Mouse (Mus musculus) gastrocnemius, adult 18-20 months (tissue): ENCODE data around the gene Lrch4. TPM values are rescaled to one million over a fixed set of nuclear protein-coding genes. Genes with fewer than 3 reads are reported as not detected.

Experiments
- DNase-seq: peaks from one replicate; pipeline ENCODE4 v3.0.0; 2021; ENCODE audit warnings: low spot score
- total RNA-seq, 2 experiments: library from RNA; stranded (reverse); gene quantifications; 2 replicates each; pipeline ENCODE4 v1.2.3; 2021

Lrch4 gene
- total RNA-seq, 2 experiments from 2014 or later = 15.0 to 18.0 TPM

GRCm38 (mm10) chr5:137649669-137650571 lies 21.0 kb downstream of the Lrch4 start:
- peak; percentile 34 for DNase-seq

DNA sequence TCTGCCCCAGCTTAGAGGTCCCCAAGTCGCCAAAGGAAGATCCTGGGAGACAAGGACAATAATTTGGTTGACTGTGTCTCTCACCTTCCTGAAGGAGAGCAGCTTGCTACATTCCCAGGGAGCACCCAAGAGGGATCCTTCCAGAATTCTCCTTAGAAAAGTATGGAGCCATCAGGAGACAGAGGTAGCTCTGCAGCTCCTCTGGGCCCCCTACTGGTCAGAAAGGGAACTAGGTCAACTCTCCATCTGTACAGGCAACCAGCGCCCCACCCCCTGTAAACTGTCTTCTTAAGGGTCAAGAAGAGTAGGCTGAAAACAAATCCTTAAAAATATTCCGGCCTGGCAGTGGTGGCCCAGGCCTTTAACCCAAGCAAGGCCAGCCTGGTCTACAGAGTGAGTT lies 23.6 kb downstream of the Lrch4 start:
- peak; percentile 80 for DNase-seq

- no peak for DNase-seq
These were observed 24.4 kb downstream of the Lrch4 start for GRCm38 (mm10) chr5:137653366-137653765.

GRCm38 (mm10) chr5:137654746-137655145 lies 25.8 kb downstream of the Lrch4 start:
- no peak for DNase-seq

DNA sequence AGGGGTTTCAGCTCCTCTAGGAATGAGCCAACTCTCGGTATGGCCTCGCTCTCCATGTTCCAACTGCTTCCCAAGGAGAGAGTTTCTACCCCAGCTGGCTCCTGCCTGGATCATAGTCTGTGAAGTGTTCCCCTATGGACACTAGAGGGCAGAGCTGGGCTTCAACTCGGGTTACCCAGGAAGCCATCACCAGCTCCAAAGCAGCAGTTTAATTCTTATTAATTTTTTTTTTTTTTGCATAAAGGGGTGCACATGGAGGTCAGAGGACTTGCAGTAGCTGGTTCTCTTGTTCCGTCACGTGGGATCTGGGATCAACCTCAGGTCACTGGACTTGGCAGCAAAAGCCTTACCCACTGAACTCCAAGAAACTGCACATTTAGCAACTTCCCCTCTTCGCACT lies 28.1 kb downstream of the Lrch4 start:
- DNase-seq = peak; percentile 81

- peak; percentile 88 for DNase-seq
These were observed 31.3 kb downstream of the Lrch4 start for GRCm38 (mm10) chr5:137660064-137660688.

DNA sequence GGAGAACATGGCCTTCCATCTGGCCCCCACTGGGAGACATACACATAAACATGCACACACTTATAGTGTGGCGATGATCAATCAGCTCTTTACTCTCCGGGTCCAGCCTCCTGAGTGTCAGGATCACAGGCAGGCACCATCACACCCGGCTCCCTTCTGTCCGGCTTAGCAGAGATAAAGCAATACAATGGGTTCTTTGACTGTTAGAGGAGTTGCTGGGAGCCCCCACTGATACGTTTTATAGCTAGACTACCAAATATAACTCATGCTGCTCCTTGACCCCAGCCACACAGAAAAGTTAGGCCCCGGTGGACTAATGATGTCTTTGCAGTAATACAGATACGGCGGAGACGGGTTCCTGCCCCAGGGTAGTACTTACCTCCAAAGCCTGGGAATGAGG lies 34.1 kb downstream of the Lrch4 start:
- DNase-seq = no peak

- peak; percentile 55 for DNase-seq
These were observed 40.0 kb downstream of the Lrch4 start for GRCm38 (mm10) chr5:137668971-137669370.

DNA sequence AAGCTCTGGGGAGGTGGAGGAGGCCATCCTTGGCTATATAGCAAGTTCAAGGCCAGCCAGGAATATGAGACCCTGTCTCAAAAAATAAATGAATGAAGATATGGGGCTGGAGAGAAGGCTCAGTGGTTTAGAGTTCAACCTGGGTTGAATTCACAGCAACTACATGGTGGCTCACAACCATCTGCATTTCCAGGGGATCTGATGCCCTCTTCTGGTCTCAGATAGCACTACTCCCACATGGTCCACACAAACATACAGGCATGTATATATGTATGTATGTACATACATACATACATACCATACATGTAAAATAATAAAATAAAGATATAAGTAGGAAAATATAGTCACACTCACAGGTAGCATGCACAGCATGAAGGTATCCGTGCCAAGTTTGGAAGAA lies 41.3 kb downstream of the Lrch4 start:
- no peak for DNase-seq

GRCm38 (mm10) chr5:137671443-137672240 lies 42.7 kb downstream of the Lrch4 start:
- peak; percentile 79 for DNase-seq

DNA sequence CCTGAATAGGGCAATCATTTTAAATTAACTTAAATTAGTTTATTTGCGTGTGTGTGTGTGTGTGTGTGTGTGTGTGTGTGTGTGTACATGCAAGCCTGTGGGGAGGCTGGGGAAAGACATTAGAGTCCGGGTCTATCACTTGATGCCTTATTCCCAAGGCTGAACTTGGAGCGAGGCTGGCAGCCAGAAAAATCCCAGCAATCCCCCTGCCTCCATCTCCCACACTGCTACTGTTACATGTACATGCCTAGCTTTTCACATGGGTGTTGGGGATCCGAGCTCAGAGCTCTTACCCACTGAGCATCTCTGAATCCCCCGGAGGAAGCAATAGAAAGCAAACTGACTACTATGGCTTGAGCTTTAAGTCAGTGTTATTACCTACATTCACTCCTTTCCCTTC lies 43.4 kb downstream of the Lrch4 start:
- no peak for DNase-seq

- no peak for DNase-seq
These were observed 44.1 kb downstream of the Lrch4 start for GRCm38 (mm10) chr5:137673015-137673414.

- DNase-seq = no peak
These were observed 45.9 kb downstream of the Lrch4 start for GRCm38 (mm10) chr5:137674786-137675185.

DNA sequence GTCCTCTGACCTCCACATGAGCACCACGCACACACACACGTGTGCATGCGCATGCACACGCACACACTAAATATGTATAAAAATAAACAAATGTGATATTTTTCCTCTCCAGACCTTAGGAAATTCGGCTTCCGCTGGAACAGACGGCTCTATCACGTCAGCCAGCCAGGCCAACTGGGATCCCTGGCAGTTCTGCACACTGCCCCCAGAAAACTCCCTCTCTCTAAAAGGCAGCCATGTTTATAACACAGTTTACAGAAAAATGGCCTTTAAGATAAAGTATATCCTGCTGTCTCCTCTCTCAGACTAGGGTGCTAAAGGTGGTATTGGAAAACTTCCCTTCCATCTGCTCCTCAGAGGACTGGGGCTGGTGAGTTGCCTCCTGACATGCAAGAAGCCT lies 48.9 kb downstream of the Lrch4 start:
- no peak for DNase-seq

- no peak for DNase-seq
These were observed 49.8 kb downstream of the Lrch4 start for GRCm38 (mm10) chr5:137678736-137679135.

- DNase-seq = no peak
These were observed 50.8 kb downstream of the Lrch4 start for GRCm38 (mm10) chr5:137679726-137680125.

GRCm38 (mm10) chr5:137682526-137682925 lies 53.6 kb downstream of the Lrch4 start:
- no peak for DNase-seq

GRCm38 (mm10) chr5:137683388-137684293 lies 54.7 kb downstream of the Lrch4 start:
- DNase-seq = no peak

- DNase-seq = peak; percentile 96
These were observed 55.6 kb downstream of the Lrch4 start, which contains the start of gene Agfg2 for GRCm38 (mm10) chr5:137684294-137685123. Gene Agfg2 (minus strand): TSS chr5:137684726.

DNA sequence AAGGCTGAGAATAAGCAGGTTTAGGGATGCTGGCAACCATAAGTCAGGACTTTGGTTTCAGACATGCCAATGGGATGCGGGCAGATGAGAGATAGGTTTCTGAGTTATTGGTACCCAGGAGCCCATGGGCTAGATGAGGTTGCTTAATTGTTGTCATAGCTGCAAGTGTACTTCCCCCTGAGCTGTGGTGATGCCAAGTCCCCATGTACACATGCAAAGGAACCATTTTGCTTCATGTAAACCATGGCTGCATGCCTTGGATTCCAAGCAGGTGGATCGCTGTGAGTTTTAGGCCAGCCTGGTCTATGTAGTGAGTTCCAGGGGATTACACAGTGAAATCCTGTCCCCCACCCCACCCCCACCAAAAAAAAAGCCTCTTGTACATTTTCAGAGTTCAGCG lies 56.7 kb downstream of the Lrch4 start:
- no peak for DNase-seq
